Mouse (Mus musculus) brain, embryonic 14.5 days (tissue): Measurements from ENCODE around the gene Rps15a.
A peak's percentile ranks its signal among the peaks of the same experiment; 100 is the strongest.

Experiments
- CTCF ChIP-seq: fragments of 200-500 bp; IDR thresholded peaks from 2 replicates; pipeline ENCODE4 v1.5.1; 2012; ENCODE audit warnings: inconsistent platforms, mild to moderate bottlenecking, moderate library complexity, borderline replicate concordance; ENCODE audit not compliant: insufficient read depth, insufficient read length; ENCODE audit errors: extremely low read depth
- POLR2A ChIP-seq: fragments of 200-500 bp; IDR thresholded peaks from 2 replicates; pipeline ENCODE4 v1.6.1; 2012; ENCODE audit warnings: mild to moderate bottlenecking, inconsistent platforms, borderline replicate concordance; ENCODE audit not compliant: poor library complexity, insufficient read depth, insufficient read length, severe bottlenecking; ENCODE audit errors: extremely low read depth

GRCm38 (mm10) chr7:118079097-118079496 lies 36.9 kb downstream of the Rps15a start:
- TF ChIP-seq CTCF (peak; percentile 15; the same call in 1 of the 2 replicates), POLR2A (no peak)
